Mouse (Mus musculus) T-helper 2 cell (primary cell): ENCODE data around the gene Uhrf1bp1.

ENCODE experiments used
- in situ Hi-C: fragments of 300-600 bp; cut with MboI, MseI; formaldehyde crosslinking; loops from one replicate; pipeline ENCODE4 v1.15.1; 2025; ENCODE audit warnings: high pct_unique_total_duplicates

Gene Uhrf1bp1

GRCm38 (mm10) chr17:27856265-27856797 is at the start of gene Uhrf1bp1:
Gene Uhrf1bp1 (plus strand): TSS chr17:27856441.
- in situ Hi-C loops, result no loop called here

- in situ Hi-C loops, result no loop called here
Measured at GRCm38 (mm10) chr17:27807542-27808078, 48.6 kb upstream of the Uhrf1bp1 start.

DNA sequence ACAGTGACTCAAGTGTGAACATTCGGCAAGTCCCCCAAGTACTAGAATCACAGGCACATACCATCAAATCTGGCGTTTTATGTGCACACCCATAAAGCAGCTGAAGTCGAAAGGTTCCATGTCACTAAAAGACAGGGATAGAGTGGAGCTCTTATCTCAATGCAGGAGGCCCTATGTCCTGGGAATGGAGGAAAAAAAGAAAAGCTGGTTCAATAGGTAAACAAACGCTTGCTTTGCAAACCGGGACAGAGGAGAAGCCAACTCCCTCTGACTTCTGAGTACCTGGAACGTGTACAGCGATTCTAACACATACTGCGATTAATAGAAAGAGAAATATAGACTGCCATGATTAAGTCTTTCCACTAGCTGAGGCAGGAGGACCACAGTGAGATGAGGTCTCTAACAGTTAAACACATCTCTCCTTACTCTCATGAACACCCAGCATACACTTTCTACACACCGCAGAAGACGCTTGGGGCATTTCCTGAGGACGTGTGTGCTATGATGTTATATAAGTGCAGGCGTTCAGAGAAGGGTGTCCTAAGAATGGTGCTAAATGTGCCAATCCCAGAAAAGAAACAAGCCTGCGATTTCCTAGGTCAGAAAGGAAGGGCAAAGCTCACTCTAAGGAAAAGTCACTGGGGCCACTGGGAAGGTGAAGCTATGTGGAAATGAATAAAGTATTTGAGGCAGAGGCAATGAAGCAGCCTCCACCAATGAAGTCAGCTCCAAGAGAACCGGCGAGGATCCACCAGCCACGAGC is 45.5 kb upstream of the Uhrf1bp1 start:
- in situ Hi-C loops, result loop anchor here (5.0 kb wide), 1 partner anchor 243 kb away; the partner anchor contains the start of gene AI413582

DNA sequence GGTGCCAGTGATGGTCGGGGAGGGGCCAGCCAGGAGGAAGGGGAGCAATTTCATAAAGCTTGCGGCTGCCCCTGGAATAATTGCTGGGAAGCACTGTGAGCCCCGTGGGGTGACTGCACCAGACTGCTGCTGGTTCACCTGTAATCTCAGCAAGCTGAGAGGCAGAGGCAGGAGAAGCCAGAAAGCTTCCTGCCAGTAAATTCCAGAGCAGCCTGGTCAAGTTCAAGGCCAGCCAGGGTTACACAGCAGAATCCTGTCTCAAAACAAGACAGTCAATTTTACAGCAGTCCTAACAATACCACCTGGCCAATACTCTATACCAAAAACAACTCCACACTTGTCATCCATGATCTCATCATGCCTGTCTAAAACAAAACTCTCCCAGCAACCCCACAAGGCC is 44.3 kb upstream of the Uhrf1bp1 start:
- in situ Hi-C loops, result loop anchor here (5.0 kb wide), 1 partner anchor 245 kb away; the partner anchor contains the start of gene AI413582

DNA sequence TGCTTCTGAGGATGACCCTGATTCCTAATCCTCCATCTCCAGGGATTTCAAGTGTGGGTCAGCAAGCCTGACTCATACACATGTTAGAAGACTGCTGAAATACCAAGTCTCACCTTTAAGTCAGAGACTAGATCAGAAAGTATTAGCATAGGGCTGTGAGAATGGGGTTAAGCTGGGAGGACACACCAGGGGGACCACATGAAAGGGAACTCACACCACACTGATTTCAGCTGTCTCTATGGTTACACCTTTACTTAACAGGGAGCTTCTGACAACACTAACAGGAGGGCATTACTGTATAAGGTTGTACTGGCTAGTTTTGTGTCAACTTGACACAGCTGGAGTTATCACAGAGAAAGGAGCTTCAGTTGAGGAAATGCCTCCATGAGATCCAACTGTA is 41.6 kb upstream of the Uhrf1bp1 start:
- in situ Hi-C loops, result loop anchor here (5.0 kb wide), 1 partner anchor 247 kb away; the partner anchor contains the start of gene AI413582

GRCm38 (mm10) chr17:27819011-27819410 is 37.2 kb upstream of the Uhrf1bp1 start:
- in situ Hi-C loops, result no loop called here

GRCm38 (mm10) chr17:27819521-27819970 is 36.7 kb upstream of the Uhrf1bp1 start:
- in situ Hi-C loops, result no loop called here

DNA sequence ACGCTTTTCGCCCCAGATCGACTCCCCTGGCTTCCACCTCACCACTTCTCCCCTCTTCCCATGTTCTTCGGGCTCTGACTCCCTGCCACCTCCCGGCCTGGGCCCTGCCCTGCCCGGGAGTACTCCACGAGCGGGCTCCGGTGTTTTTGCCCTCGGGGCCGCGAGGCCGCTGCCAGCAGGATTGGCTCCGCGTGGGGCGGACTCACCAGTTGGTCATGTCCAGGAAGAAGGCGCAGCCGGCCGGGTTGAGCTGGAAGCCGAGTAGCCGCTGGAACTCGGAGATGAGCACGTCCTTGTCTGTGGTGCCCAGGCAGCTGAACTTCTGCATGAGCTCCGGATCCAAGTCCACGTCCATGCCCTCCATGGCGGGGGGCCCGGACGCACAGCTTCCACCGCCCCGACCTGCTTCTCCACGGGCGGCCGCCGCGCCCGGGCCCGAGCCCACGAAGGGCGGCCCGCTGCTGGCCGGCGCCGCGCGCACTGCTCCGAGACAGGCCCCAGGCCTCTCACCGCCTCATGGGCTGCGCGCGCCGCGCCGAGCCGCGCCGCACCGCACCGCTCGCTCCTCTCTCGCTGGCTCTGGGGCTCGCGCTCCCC is 36.2 kb upstream of the Uhrf1bp1 start:
- in situ Hi-C loops, result loop anchor here (5.0 kb wide), 1 partner anchor 707 kb away; no protein-coding TSS in a partner anchor

- in situ Hi-C loops, result loop anchor here (5.0 kb wide), 1 partner anchor 707 kb away; no protein-coding TSS in a partner anchor
Measured at GRCm38 (mm10) chr17:27820568-27821406, 35.5 kb upstream of the Uhrf1bp1 start, which contains the start of gene D17Wsu92e. Gene D17Wsu92e (minus strand): TSS chr17:27820648.

- in situ Hi-C loops, result loop anchor here (5.0 kb wide), 1 partner anchor 706 kb away; no protein-coding TSS in a partner anchor
Measured at GRCm38 (mm10) chr17:27821407-27822338, 34.6 kb upstream of the Uhrf1bp1 start.

GRCm38 (mm10) chr17:27823142-27823905 is 32.9 kb upstream of the Uhrf1bp1 start:
- in situ Hi-C loops, result loop anchor here (5.0 kb wide), 1 partner anchor 704 kb away; no protein-coding TSS in a partner anchor

DNA sequence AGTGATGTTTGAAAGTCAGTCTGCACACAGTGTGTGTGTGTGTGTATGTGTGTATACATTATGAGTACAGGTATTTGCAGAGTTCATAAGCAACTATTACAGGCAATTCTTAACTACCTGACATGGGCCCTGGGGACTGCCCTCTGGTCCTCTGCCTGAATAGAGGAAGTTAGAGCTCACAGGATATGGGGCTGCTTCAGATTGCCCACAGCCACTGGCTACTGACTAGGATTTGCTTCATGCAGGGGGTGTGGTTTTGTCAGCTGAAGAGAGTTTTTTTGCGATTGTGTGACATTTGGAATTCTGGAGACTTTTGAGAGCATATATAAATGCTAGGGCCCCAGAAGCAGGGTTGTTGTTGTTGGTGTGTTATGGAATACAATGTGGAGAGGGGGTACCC is 31.3 kb upstream of the Uhrf1bp1 start:
- in situ Hi-C loops, result loop anchor here (5.0 to 25.0 kb wide), 2 partner anchors 702 to 1988 kb away; partner anchors contain the start of genes Gm20683, Jmjd8, Rhbdl1 and Rhot2

DNA sequence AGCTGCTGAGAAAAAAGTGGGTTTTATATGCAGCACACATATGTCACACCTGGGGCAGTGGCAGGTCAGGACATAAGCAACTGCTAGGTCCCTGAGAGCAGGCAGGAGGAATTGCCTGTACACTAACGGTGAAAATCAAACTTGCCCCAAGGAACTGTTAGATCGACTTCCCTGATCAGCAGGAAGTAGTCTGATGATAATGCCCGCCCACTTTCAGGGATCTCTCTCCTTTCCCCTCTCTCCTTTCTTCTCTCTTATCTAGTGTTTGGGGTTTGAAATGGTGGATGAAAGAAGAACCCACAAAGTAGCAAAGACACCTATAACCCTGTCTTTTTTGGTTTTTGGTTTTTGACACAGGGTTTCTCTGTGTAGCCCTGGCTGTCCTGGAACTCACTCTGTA is 30.7 kb upstream of the Uhrf1bp1 start:
- in situ Hi-C loops, result loop anchor here (25.0 kb wide), 1 partner anchor 1988 kb away; the partner anchor contains the start of genes Gm20683, Jmjd8, Rhbdl1 and Rhot2

DNA sequence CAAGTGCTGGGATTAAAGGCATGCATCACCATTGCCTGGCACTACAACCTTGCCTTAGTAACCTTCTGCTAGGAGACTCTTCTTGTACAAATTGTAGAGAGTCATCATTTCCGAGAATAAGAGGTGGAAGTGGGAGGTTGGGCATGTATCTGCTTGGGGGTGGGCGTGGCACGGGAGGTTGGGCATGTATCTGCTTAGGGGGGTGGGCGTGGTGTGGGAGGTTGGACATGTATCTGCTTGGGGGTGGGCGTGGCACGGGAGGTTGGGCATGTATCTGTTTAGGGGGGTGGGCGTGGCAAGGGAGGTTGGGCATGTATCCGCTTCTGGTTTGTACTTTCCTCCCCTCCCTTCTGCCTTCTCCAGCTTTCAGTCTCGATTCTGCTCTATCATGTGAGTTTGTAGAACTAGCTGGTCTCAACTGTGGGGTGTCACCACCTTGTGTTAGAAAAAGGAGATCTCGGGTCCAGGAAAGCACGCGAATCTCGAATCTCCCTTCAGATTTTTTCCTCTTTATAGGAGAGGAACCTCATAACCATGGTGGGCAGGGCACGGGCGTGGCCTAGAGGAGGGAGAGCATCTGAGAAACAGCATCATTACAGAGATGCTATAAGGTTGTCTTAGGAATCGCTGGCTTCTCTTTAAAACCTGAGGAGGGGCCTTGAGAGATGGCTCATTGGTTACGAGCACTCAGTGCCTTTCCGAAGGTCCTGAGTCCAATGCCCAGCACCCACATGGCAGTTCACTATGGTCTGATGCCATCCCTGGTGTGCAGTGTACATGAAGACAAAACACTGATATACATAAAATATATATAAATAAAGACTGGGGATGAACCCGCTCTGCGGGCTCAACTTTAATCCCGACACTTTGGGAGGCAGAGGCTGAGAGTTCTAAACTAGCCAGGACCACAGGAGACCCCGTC is 30.0 kb upstream of the Uhrf1bp1 start:
- in situ Hi-C loops, result loop anchor here (25.0 kb wide), 1 partner anchor 1989 kb away; the partner anchor contains the start of genes Gm20683, Jmjd8, Rhbdl1 and Rhot2

DNA sequence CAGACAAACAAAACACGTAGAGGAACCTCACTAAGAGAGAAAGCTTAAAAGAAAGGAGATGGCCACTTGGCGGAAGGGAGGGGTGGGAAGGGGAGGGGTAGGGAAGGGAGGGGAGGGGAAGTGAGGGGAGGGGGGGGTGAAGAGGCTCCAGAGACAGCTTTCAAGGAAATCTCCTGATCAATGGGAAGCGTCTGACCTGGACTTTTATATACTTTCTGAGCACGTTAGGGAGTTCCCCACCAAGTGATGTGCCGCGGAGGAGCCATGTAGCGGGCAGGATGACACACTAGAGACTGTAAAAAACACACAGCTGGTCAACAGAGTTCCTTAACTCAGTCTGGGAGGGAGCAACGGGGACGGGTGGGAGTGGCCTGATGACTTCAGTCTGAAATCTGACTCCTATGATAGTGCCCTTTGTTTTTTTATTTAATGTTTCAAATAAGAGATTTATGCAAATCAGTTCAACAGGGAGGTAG is 29.3 kb upstream of the Uhrf1bp1 start:
- in situ Hi-C loops, result loop anchor here (25.0 kb wide), 1 partner anchor 1990 kb away; the partner anchor contains the start of genes Gm20683, Jmjd8, Rhbdl1 and Rhot2

- in situ Hi-C loops, result loop anchor here (25.0 kb wide), 1 partner anchor 1990 kb away; the partner anchor contains the start of genes Gm20683, Jmjd8, Rhbdl1 and Rhot2
Measured at GRCm38 (mm10) chr17:27827511-27827910, 28.7 kb upstream of the Uhrf1bp1 start.

DNA sequence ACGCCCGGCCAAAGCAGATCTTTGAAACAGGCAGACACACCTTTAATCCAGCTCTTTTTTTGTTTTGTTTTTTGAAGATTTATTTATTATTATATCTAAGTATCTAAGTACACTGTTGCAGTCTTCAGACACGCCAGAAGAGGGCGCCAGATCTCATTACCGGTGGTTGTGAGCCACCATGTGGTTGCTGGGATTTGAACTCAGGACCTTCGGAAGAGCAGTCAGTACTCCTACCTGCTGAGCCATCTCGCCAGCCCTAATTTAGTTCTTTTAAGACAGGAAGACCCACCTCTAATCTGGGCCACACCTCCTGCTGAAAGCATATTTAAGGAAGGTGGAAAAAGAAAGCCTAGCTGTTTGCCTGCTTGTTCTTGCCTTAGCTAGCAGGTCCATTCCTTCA is 25.8 kb upstream of the Uhrf1bp1 start:
- in situ Hi-C loops, result loop anchor here (25.0 kb wide), 1 partner anchor 1993 kb away; the partner anchor contains the start of genes Gm20683, Jmjd8, Rhbdl1 and Rhot2
